Mouse (Mus musculus) limb, embryonic 15.5 days (tissue): ENCODE results near the gene Cuedc2. TPM values are rescaled to one million over a fixed set of nuclear protein-coding genes. Genes with fewer than 3 reads are reported as not detected.

ENCODE experiments used
- ATAC-seq: fragments of 200-750 bp; cut with Nextera tagmentation; 2 replicates; pipeline ENCODE4 v1.8.0; 2017; ENCODE audit warnings: low read depth, moderate TSS enrichment; ENCODE audit not compliant: insufficient number of reproducible peaks, low FRiP score, low TSS enrichment
- H3K27ac ChIP-seq: fragments of 300-500 bp; sonication (generic); 2 replicates; pipeline ENCODE4 v1.5.1; 2015; ENCODE audit warnings: moderate library complexity, mild to moderate bottlenecking, inconsistent platforms
- H3K27me3 ChIP-seq: fragments of 300-500 bp; sonication (generic); 2 replicates; pipeline ENCODE4 v1.6.1; 2015; ENCODE audit warnings: inconsistent platforms
- H3K36me3 ChIP-seq: fragments of 300-500 bp; sonication (generic); 2 replicates; pipeline ENCODE4 v1.6.1; 2015; ENCODE audit warnings: inconsistent platforms
- H3K4me1 ChIP-seq: fragments of 300-500 bp; sonication (generic); 2 replicates; pipeline ENCODE4 v1.6.1; 2015; ENCODE audit warnings: inconsistent platforms
- H3K4me2 ChIP-seq: fragments of 300-500 bp; sonication (generic); 2 replicates; pipeline ENCODE4 v1.6.1; 2015; ENCODE audit warnings: mild to moderate bottlenecking, inconsistent platforms
- H3K4me3 ChIP-seq: fragments of 300-500 bp; sonication (generic); 2 replicates; pipeline ENCODE4 v1.5.1; 2015; ENCODE audit warnings: mild to moderate bottlenecking, inconsistent platforms
- H3K9ac ChIP-seq: fragments of 300-500 bp; sonication (generic); 2 replicates; pipeline ENCODE4 v1.6.1; 2015; ENCODE audit warnings: inconsistent platforms
- H3K9me3 ChIP-seq: fragments of 300-500 bp; sonication (generic); 2 replicates; pipeline ENCODE4 v1.6.1; 2016; ENCODE audit warnings: inconsistent platforms
- WGBS: fragments of 180-500 bp; shearing (Covaris S2); methylation state at CpG from one replicate; pipeline ENCODE4 v1.1.7; 2015; 5-methylcytosine and 5-hydroxymethylcytosine counted together
- polyA plus RNA-seq: library from polyadenylated mRNA; unstranded; fragments of >200 nt; fragmentation: Nextera tagmentation; extraction: Ambion mirVana; gene quantifications from 2 replicates; pipeline ENCODE4 v1.2.1, GENCODE M21; 2015

Cuedc2 gene
- polyA plus RNA-seq, 1 experiment from 2014 or later, result 150 TPM

DNA sequence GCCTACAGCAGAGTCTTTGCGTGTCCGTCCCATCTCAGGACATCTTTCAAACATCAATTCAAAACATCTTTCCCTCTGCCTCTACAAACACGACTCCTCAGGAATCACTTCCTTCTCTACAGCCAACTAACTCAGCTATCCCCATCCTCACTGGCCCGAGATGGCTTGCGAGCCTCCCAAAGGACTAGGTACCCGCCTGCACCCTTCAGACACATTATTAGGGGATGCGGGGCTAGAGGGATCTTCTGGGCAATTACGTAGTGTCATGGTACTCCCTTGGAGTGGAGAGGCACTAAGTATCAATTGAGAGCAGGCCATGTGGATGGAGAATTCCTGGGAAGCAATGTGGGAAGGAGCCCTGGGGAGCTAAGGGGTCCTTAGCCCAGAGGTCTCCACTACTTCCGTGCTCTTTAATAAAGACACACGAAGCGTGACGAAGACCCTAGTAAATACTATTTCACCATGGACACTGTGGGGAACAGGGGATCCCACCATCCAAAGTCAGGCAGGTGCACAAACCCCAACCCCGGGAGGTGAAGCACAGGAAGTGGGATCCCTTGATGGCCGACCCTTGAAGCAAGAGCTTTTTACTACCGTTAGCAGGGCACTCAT, 677 bp downstream of the Cuedc2 start:
- WGBS, result 39% methylated on average over 15 of the region's 15 CpGs
- Histone ChIP-seq H3K4me2 (peak overlapping the region; percentile 73), H3K27me3 (0 out of 2 replicates have a peak, but pooled peaks cover 5% of the 10 kb centered on the region), H3K27ac (no peak overlapping the region), H3K4me1 (peaks cover 25% of the 10 kb centered on the region), H3K36me3 (no peaks in the 10 kb centered on the region), H3K9ac (peak overlapping the region; percentile 64), H3K9me3 (no peaks in the 10 kb centered on the region), H3K4me3 (peak overlapping the region; percentile 74)
- ATAC-seq, result no peak

DNA sequence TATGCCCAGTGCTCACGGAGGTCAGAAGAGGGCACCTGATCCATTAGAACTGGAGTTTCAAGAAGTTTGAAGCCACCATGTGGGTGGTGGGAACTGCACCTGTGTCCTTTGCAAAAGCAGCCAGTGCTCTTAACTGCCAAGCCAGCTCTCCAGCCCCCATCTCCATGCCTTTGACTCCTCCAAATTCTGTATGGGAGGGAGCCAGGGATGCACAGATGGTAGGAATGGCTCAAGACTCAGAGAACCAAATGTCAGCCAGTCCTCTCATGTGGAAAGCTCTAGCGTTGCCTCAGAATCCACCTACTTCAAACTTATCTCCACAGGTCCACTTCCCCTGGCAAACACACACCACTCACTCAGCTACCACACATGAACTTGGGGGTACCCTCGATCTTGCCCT, 4.6 kb downstream of the Cuedc2 start:
- no peak for ATAC-seq

DNA sequence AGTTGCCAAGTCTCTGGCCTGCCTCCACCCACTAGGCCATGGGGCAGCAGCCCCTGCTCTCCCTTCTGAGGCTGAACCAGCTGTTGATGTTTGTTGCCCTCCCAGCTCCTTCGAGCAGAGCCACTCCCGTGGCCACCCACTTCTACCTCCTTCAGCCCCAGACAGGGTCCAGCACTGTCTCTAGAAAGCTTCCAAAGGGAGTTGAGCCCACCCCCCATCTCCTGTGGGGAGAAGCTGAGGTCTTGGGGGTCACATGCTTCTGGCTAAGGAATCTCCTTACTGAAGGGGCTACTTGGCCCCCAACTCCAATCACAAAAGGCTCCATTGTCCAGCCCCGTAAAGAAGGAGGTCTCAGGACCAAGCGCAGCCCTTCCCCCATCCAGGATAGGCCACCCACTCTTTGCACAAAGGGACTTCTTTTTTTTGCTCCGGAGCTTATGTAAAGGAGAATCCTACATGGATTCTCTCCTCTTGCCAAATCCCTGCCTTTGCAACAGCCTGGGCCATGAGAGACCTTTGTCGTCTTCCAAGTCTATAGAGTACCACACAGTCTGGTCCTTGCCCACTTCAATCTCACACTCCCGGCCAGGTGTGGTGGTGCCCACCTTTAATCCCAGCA, 5.7 kb downstream of the Cuedc2 start:
- no peak overlapping the region for H3K27ac ChIP-seq
- no peak overlapping the region for H3K4me3 ChIP-seq
- peaks cover 24% of the 10 kb centered on the region for H3K4me1 ChIP-seq
- 0 out of 2 replicates have a peak, but pooled peaks cover 3% of the 10 kb centered on the region for H3K27me3 ChIP-seq
- H3K36me3 ChIP-seq, result peaks cover 28% of the 10 kb centered on the region
- no peak overlapping the region for H3K9ac ChIP-seq
- 70% methylated on average over 7 of the region's 7 CpGs for WGBS
- no peak overlapping the region for H3K4me2 ChIP-seq
- no peaks in the 10 kb centered on the region for H3K9me3 ChIP-seq
- ATAC-seq, result no peak

More for the DNA sequence above, 4.6 kb downstream of the Cuedc2 start:
- Histone ChIP-seq H3K9me3 (no peaks in the 10 kb centered on the region), H3K27ac (no peak overlapping the region), H3K9ac (no peak overlapping the region), H3K4me3 (no peak overlapping the region), H3K36me3 (peaks cover 28% of the 10 kb centered on the region), H3K4me1 (peaks cover 26% of the 10 kb centered on the region), H3K27me3 (0 out of 2 replicates have a peak, but pooled peaks cover 3% of the 10 kb centered on the region), H3K4me2 (no peak overlapping the region)
- WGBS, result 88% methylated on average over 3 of the region's 3 CpGs

DNA sequence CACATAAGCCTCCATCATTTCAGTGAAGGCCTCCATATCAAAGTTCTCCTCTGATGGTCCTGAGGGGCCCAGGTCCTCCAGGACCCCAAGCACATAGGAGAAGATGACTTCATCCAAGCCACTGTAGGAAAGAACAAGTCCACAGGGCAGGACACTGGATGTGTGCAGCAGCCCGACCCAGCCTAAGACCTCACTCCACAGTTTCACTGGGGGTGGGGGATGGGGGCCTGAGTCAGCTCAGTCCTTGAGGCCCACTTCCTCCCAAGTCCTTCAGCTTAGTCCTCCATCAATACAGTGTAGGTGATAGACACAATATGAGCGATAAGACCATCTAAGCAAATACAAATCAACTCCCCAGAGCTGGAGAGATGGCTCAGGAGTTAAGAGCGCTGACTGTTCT, 6.6 kb downstream of the Cuedc2 start:
- peaks cover 12% of the 10 kb centered on the region for H3K27me3 ChIP-seq
- H3K4me3 ChIP-seq, result no peak overlapping the region
- H3K4me1 ChIP-seq, result peaks cover 27% of the 10 kb centered on the region
- H3K4me2 ChIP-seq, result no peak overlapping the region
- H3K36me3 ChIP-seq, result peaks cover 28% of the 10 kb centered on the region
- H3K9me3 ChIP-seq, result no peaks in the 10 kb centered on the region
- ATAC-seq, result no peak
- WGBS, result 89% methylated on average over 3 of the region's 3 CpGs
- no peak overlapping the region for H3K27ac ChIP-seq
- no peak overlapping the region for H3K9ac ChIP-seq

DNA sequence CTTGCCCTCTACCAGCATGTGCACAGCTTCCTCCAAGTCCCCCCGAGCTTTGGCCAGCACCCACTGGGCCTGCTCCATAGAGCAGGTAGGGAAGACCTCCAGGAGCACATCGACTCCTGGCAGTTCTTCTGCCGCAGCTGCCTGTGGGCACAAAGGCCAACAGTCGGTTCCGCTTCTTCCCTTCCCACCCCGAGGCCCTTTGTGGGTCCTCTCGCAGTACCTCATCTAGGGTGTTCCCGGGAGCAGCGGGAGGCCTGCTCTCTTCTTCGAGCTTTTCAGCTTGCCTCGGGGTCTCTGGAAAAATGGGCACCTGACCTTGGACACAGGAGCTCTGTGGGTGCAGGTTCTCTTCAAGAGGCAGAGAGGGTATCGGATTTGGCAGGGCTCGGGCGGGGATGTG, 7.2 kb downstream of the Cuedc2 start:
- Histone ChIP-seq H3K27ac (no peak overlapping the region), H3K4me1 (peaks cover 32% of the 10 kb centered on the region), H3K4me2 (no peak overlapping the region), H3K27me3 (peaks cover 18% of the 10 kb centered on the region), H3K36me3 (peaks cover 28% of the 10 kb centered on the region), H3K4me3 (no peak overlapping the region), H3K9ac (no peak overlapping the region), H3K9me3 (no peaks in the 10 kb centered on the region)
- WGBS, result 91% methylated on average over 14 of the region's 14 CpGs
- ATAC-seq, result no peak

DNA sequence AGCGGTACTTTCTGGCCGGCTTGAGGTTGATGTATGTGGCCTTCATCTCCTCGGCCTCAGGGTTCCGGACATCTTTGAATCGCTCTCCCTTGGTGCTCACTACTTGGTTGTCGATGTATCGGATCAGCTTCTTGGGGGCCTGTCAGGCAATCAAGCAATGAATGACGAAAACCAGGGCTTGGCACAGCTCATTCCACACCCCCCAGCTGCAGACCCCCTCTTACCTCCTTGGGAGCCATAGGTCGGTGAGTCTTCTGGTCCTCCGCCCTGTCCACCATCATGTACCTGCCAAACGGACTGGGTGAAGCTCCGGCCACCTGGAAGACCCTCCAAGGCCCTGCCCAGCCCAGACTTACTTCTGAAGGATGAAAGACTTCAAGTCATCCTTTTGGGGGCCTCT, 7.8 kb downstream of the Cuedc2 start:
- H3K9ac ChIP-seq, result no peak overlapping the region
- no peak for ATAC-seq
- H3K27me3 ChIP-seq, result peaks cover 24% of the 10 kb centered on the region
- H3K4me2 ChIP-seq, result no peak overlapping the region
- no peak overlapping the region for H3K4me3 ChIP-seq
- H3K36me3 ChIP-seq, result peaks cover 28% of the 10 kb centered on the region
- WGBS, result 93% methylated on average over 12 of the region's 12 CpGs
- no peak overlapping the region for H3K27ac ChIP-seq
- H3K9me3 ChIP-seq, result no peaks in the 10 kb centered on the region
- H3K4me1 ChIP-seq, result peaks cover 32% of the 10 kb centered on the region

DNA sequence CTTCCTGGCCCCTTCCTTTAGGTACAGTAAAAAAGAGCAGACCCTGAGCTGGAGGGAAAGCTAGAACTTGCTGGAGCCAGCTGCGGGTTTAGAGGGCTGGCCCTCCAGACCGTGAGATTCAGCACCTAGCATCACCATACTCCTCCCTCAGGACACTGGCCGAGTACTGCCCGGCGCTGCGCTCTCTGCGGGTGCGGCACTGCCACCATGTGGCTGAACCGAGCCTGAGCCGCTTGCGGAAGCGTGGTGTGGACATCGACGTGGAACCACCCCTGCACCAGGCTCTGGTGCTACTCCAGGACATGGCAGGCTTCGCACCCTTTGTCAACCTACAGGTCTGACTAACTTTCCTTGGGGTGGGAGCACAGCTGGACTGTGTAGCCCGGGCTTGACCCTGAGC, 8.6 kb downstream of the Cuedc2 start:
- 7% methylated on average over 16 of the region's 16 CpGs for WGBS
- H3K4me3 ChIP-seq, result no peak overlapping the region
- H3K4me1 ChIP-seq, result peaks cover 32% of the 10 kb centered on the region
- no peak overlapping the region for H3K9ac ChIP-seq
- H3K9me3 ChIP-seq, result no peaks in the 10 kb centered on the region
- ATAC-seq, result no peak
- peaks cover 32% of the 10 kb centered on the region for H3K27me3 ChIP-seq
- H3K27ac ChIP-seq, result no peak overlapping the region
- peak overlapping the region; percentile 17 for H3K4me2 ChIP-seq
- H3K36me3 ChIP-seq, result peaks cover 28% of the 10 kb centered on the region

DNA sequence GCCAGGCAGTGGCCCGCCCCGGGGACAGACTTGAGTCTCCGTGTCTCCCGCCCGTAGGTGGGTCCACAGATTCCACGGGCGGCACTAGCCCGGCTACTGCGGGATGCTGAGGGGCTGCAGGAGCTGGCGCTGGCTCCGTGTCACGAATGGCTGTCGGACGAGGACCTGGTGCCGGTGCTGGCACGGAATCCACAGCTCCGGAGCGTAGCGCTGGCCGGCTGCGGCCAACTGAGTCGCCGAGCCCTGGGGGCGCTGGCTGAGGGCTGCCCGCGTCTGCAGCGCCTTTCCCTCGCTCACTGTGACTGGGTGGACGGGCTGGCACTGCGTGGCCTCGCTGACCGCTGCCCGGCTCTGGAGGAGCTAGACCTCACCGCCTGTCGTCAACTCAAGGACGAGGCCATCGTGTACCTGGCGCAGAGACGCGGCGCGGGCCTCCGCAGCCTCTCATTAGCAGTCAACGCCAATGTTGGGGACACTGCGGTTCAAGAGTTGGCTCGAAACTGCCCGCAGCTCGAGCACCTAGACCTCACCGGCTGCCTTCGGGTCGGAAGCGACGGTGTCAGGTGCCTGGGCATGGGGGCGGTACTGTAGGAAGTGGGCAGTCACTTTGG, 9.4 kb downstream of the Cuedc2 start:
- peak overlapping the region; percentile 64 for H3K9ac ChIP-seq
- peaks cover 32% of the 10 kb centered on the region for H3K4me1 ChIP-seq
- ATAC-seq, result no peak; the same call in 1 of the 2 replicates
- H3K27me3 ChIP-seq, result peaks cover 40% of the 10 kb centered on the region
- H3K9me3 ChIP-seq, result no peaks in the 10 kb centered on the region
- H3K27ac ChIP-seq, result peak overlapping the region; percentile 90
- H3K4me2 ChIP-seq, result peak overlapping the region; percentile 100
- 1% methylated on average over 54 of the region's 54 CpGs for WGBS
- peak overlapping the region; percentile 75 for H3K4me3 ChIP-seq
- peaks cover 28% of the 10 kb centered on the region for H3K36me3 ChIP-seq

DNA sequence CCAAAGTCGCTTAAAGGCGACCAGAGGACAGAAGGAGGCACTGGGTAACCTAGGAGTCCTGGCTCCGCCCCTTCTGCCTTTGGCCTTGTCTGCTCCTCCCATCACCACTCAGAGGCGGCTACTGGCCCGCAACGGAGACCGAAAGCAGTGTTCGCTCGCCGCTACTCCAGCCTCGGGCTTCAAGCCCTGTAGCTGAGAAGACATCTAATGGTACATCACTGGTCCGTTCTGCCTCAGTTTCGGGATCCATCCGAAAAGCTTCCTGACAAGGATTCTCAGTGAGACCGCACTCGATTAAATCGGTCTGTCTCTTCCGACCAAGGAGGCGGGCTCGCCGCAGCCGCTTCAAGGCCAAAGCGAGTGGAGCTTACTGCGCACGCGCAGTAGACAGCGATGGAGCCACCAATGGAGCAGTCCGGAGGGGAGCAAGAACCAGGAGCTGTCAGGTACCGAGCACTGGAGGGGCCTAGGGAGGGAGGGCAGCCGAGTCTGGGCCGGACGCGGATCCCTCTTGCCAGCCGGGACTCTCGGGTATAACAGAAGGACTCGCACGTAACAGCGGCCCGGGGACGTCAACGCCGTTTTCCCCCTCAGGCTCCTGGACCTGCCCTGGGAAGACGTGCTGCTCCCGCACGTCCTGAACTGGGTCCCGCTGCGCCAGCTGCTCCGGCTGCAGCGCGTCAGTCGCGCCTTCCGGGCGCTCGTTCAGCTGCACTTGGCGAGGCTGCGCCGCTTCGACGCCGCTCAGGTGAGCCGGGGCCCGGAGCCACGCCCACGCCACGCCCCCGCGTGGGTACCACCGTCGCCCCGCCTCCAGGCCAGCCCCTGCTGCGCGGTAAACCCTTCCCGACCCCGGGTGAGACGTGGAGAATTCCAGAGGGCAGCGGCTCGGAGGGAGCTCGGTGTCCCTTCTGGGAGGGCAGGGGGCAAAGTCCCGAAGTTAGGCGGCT, 10.1 kb downstream of the Cuedc2 start, which contains the start of gene Fbxl15:
Gene Fbxl15, plus strand, starts transcription at position 104 of the 950 bp plus-strand sequence.
- Histone ChIP-seq H3K36me3 (peaks cover 28% of the 10 kb centered on the region), H3K4me2 (peak within 1 kb of the TSS; percentile 100), H3K9ac (peak within 1 kb of the TSS; percentile 64), H3K4me1 (peaks cover 32% of the 10 kb centered on the region), H3K27me3 (peaks cover 48% of the 10 kb centered on the region), H3K27ac (peak within 1 kb of the TSS; percentile 90), H3K9me3 (no peaks in the 10 kb centered on the region), H3K4me3 (peak within 1 kb of the TSS; percentile 75)
- peak; percentile 87 for ATAC-seq
- under 1% methylated on average over 81 of the region's 81 CpGs for WGBS

DNA sequence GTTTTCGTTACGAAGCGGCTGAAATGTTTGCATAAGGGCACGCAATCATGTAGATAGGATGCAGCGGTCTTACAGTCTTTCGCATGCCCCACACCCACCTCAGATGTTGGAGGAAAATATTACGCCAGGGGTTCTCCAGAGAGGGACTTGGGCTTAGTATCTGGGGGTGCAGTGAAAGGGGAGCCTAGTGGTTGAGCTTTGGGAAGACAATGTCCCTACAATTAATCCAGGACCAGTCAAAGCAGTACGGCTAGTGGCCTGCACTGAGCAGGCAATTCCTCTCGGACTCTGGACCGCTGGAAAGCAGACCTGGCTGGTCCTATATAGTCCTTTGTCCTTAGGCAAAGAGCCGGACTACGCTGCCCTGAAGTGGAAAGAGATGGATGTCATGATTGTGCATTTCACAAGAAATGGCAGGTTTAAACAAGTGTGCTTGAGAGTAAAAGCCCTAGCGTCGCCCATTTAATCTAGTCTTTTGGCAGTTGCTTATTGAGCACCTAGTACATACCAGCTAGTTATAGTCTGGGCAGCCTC, 10.9 kb downstream of the Cuedc2 start:
- Histone ChIP-seq H3K9me3 (no peaks in the 10 kb centered on the region), H3K4me1 (peaks cover 33% of the 10 kb centered on the region), H3K27me3 (peaks cover 55% of the 10 kb centered on the region), H3K4me2 (peak overlapping the region; percentile 100), H3K36me3 (peaks cover 26% of the 10 kb centered on the region), H3K4me3 (peak overlapping the region; percentile 75), H3K9ac (no peak overlapping the region), H3K27ac (peak overlapping the region; percentile 90; the same call in 1 of the 2 replicates)
- no peak for ATAC-seq
- WGBS, result 32% methylated on average over 14 of the region's 14 CpGs

DNA sequence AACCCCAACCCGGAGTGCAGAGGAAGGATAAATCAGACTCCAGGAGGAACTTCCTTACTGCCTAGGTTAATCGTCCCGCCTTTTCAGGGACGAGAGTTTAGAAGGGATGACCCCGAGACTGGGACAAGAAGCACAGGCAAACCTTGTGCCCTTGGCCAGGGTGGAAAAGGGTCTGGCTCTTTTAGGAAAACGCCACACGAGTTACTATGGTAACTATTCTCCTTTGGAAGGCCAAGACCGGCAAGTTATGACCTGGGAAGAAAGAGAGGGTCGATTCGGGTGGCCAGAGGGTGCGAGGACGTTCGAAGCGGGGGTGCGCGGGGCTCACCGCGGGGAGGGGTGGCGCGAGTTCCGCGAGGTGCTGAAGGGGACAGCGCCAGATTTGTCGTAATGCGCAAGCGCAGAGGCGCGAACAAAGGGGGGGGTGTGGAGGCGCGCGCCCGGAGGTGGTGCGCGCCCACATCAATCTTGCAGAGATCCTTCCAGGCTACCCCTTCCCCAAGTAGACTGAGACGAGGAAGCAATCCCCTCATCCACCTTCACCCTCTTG, 11.7 kb downstream of the Cuedc2 start, which contains the start of gene Psd:
Gene Psd, minus strand, starts transcription at position 401 of the 550 bp plus-strand sequence.
- H3K4me3 ChIP-seq, result peak within 1 kb of the TSS; percentile 75
- H3K9me3 ChIP-seq, result no peaks in the 10 kb centered on the region
- H3K4me1 ChIP-seq, result peaks cover 39% of the 10 kb centered on the region
- no peak for ATAC-seq
- peak within 1 kb of the TSS; percentile 90 for H3K27ac ChIP-seq
- peak within 1 kb of the TSS; percentile 100 for H3K4me2 ChIP-seq
- H3K27me3 ChIP-seq, result peaks cover 63% of the 10 kb centered on the region
- H3K9ac ChIP-seq, result peak within 1 kb of the TSS; percentile 64; the same call in 1 of the 2 replicates
- WGBS, result under 1% methylated on average over 35 of the region's 35 CpGs
- H3K36me3 ChIP-seq, result peaks cover 18% of the 10 kb centered on the region
